Mouse (Mus musculus): ENCODE measurements around the gene Gucy2f. TPM values are rescaled to one million over a fixed set of nuclear protein-coding genes. Genes with fewer than 3 reads are reported as not detected.

The Gucy2f gene
- polyA plus RNA-seq, 1 experiment, result not detected

DNA sequence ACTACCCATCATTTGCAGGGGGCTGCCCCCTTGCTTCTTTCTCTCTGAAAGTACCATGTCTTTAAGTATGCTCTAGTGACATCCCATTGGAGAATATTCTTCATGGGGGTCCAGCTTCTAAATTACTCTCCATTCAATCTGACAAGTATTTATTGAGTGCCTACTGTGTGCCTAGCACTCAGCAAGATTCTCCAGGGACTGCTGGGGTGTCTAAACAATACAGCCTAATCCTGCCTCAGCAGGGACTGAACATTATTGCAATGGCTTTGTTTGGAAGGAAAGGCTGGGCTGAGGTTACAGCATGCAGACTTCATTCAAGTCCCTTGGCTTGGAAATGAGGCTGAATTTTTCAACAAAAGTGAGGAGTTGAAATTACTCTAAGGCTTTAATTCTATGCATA, 81.0 kb downstream of the Gucy2f start:
- H3K4me3 ChIP-seq (ENCODE audit: insufficient read depth, low read depth, low read length), result no peak overlapping the region
- H3K4me1 ChIP-seq (ENCODE audit: control insufficient read depth, insufficient read depth, insufficient read length, low read length), result no peaks in the 10 kb centered on the region
- no peak overlapping the region for H3K27ac ChIP-seq (replicated peaks; ENCODE audit: low read depth, low read length)

DNA sequence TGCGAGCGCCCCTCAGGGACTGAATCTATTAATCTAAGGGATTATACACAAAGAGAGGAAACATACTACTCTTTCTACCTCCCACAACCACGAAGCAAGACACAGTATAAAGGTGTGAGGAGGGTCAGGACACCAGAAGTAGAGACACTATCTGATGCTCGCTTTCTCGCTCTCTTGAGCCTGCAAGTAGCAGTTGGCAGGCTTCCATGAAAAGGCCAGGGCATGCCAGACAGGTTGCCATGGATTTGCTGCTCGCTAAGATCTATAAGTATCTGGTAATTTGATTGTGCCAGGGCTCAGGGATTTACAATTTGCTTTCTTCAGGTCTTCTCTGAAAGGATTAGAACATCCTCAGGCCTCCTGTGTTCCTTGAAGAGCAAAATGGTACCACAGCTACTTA, 85.5 kb downstream of the Gucy2f start:
- Histone ChIP-seq H3K4me1 (ENCODE audit: control insufficient read depth, insufficient read depth, insufficient read length, low read length) (no peaks in the 10 kb centered on the region), H3K4me3 (ENCODE audit: insufficient read depth, low read depth, low read length) (no peak overlapping the region), H3K27ac (replicated peaks; ENCODE audit: low read depth, low read length) (no peak overlapping the region)

DNA sequence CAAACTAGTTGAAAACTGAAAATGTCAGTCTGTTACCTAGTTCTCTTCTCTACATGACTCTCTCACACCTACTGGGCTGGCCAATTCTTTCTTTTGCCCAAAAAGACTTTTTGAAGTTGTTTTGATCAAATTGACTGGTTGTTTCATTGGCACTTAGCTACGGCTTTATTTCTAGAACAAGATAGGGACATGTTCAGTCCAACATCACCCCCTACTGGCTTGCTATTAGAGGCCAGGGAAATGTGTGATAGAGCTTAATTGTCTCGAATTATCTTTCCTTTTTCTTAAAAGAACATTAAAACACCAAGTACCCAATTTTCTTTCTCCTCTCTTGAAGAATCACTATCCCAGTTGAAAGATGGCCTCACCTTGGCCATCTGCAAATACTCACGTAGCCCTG, 99.8 kb downstream of the Gucy2f start:
- H3K27ac ChIP-seq (replicated peaks; ENCODE audit: low read depth, low read length), result no peak overlapping the region
- H3K4me3 ChIP-seq (ENCODE audit: insufficient read depth, low read depth, low read length), result no peak overlapping the region
- no peaks in the 10 kb centered on the region for H3K4me1 ChIP-seq (ENCODE audit: control insufficient read depth, insufficient read depth, insufficient read length, low read length)

DNA sequence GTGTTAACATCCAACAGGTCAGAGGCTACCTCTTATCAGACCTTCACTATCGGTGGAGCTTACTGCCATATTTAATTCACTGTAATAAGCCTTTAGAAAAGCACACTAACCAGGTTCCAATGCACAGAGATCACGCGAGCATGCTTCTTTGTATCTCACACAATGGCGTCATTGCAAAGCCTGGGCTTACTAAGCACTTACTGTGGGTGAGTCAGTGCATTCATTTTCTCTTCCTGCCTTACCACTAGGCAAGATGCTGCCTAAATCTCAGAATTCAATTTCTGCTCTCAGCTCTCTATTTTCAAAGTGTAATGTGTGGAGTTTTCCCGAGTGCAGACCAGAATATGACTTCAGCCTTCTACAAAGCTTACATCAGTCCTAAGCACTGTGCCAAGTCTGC, 101.2 kb downstream of the Gucy2f start:
- Histone ChIP-seq H3K4me3 (ENCODE audit: insufficient read depth, low read depth, low read length) (no peak overlapping the region), H3K27ac (replicated peaks; ENCODE audit: low read depth, low read length) (no peak overlapping the region), H3K4me1 (ENCODE audit: control insufficient read depth, insufficient read depth, insufficient read length, low read length) (no peaks in the 10 kb centered on the region)

DNA sequence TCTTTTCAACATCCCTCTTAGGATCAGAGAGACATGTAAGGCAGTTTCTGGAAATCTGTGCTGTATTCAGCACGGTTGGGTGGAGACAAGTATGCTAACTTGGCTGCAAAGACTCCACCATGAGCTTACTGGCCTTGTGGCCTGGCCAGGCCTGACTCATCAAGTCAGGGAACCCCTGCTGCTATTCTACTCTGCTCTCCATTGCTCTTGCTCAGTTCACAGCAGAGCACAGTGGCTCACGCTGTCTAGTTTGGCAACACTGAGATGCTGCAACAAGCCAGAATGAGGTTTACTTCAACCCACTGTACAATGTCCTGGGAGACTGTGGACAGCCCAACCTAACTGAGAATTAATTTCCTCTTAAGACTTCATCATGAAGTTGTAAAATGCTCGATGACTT, 134.1 kb downstream of the Gucy2f start:
- Histone ChIP-seq H3K4me3 (ENCODE audit: insufficient read depth, low read depth, low read length) (no peak overlapping the region), H3K27ac (replicated peaks; ENCODE audit: low read depth, low read length) (no peak overlapping the region), H3K4me1 (ENCODE audit: control insufficient read depth, insufficient read depth, insufficient read length, low read length) (no peaks in the 10 kb centered on the region)

Other genes with a start within 250 kb of the Gucy2f start
- gene Nxt2, start 29.8 kb upstream of the Gucy2f start, polyA plus RNA-seq (2012; ENCODE audit: insufficient read depth, insufficient read length, missing spikeins), result 23.0 and 24.8 TPM in 2 replicates
- 0.67 TPM in 1 of 2 replicates, not detected in the other for gene Kcne1l, start 109.4 kb upstream of the Gucy2f start, polyA plus RNA-seq (2012; ENCODE audit: insufficient read depth, insufficient read length, missing spikeins)
- 14.0 and 15.8 TPM in 2 replicates for gene Acsl4, start 193.6 kb upstream of the Gucy2f start, polyA plus RNA-seq (2012; ENCODE audit: insufficient read depth, insufficient read length, missing spikeins)